In genomic region chr4:82035074-82035703, GRCm38 (mm10) we compare ENCODE assay signal across 8 mouse cellular contexts.
DNase-seq lines count a peak whose midpoint lies in the region; ATAC-seq lines count a peak whose summit lies in the region.
"Had no signal": no experiment of that assay in that cellular context is flagged by ENCODE, and none has a peak within 500 bp of the region (broad histone marks: within the 10 kb centered on the region; RNA-seq: fewer than 3 reads in every experiment).

No protein-coding gene starts in this region.

- intact Hi-C loops in left cerebral cortex, postnatal 4 days (cut with DNase I) = no loop called here
- intact Hi-C loops in left cerebral cortex, postnatal 10 days (cut with DNase I) = no loop called here

- DNase-seq in left cerebral cortex, postnatal 4 days = peak; percentile 21
- no peak for DNase-seq in left cerebral cortex, postnatal 10 days (ENCODE audit: extremely low spot score in 1 of 2, low spot score in 2 of 2)
- DNase-seq in adrenal gland, postnatal 36 days = peak; percentile 19 to 44
- peak; percentile 8 for DNase-seq in fibroblast of lung, adult 2 months (ENCODE audit: low read depth)
- peak; percentile 16 for DNase-seq in lung, postnatal 36 days
- no peak for DNase-seq in thymus, postnatal 0 days (ENCODE audit: low spot score)

- ATAC-seq in granulocyte monocyte progenitor cell, adult 5-6 weeks (replicated peaks; ENCODE audit: poor library complexity, severe bottlenecking) = no peak
- ATAC-seq: hindbrain, postnatal 0 days had no signal

Comparison
In these comparisons a context has a peak if more than half of its experiments do, and no peak if none do; other contexts are left out.
1. DNase-seq: peak in left cerebral cortex, postnatal 4 days (single experiment), adrenal gland, postnatal 36 days (2 of 2), fibroblast of lung, adult 2 months (single experiment) and lung, postnatal 36 days (single experiment); none in left cerebral cortex, postnatal 10 days (0 of 2) and thymus, postnatal 0 days (single experiment).